Mouse (Mus musculus): Measurements from ENCODE around the gene Zfp933.
"Not testable (repeated sequence)": the region's sequence is repeated elsewhere in the genome, so short reads cannot be mapped to it uniquely, and the experiment has no call there.

The Zfp933 gene

GRCm38 (mm10) chr4:147862051-147862450, 13.9 kb upstream of the Zfp933 start:
- no peak for DNase-seq (ENCODE audit: low spot score)

- DNase-seq (ENCODE audit: low spot score), result no peak
Observed at GRCm38 (mm10) chr4:147850776-147851175, 2.6 kb upstream of the Zfp933 start.

GRCm38 (mm10) chr4:147848584-147848991, 422 bp upstream of the Zfp933 start:
- no peak for DNase-seq (ENCODE audit: low spot score)

GRCm38 (mm10) chr4:147842871-147843270, 5.3 kb downstream of the Zfp933 start:
- no peak for DNase-seq (ENCODE audit: low spot score)

GRCm38 (mm10) chr4:147839282-147839681, 8.9 kb downstream of the Zfp933 start:
- not testable (repeated sequence) for DNase-seq (ENCODE audit: low spot score)

- no peak for DNase-seq (ENCODE audit: low spot score)
Observed at GRCm38 (mm10) chr4:147824389-147824788, 23.8 kb downstream of the Zfp933 start.

GRCm38 (mm10) chr4:147821414-147821813, 26.8 kb downstream of the Zfp933 start:
- not testable (repeated sequence) for DNase-seq (ENCODE audit: low spot score)

GRCm38 (mm10) chr4:147819659-147820058, 28.5 kb downstream of the Zfp933 start:
- not testable (repeated sequence) for DNase-seq (ENCODE audit: low spot score)

- no peak for DNase-seq (ENCODE audit: low spot score)
Observed at GRCm38 (mm10) chr4:147814592-147815167, 33.5 kb downstream of the Zfp933 start.

GRCm38 (mm10) chr4:147813249-147813765, 34.9 kb downstream of the Zfp933 start:
- DNase-seq (ENCODE audit: low spot score), result no peak

- DNase-seq (ENCODE audit: low spot score), result not testable (repeated sequence)
Observed at GRCm38 (mm10) chr4:147809966-147810304, 38.2 kb downstream of the Zfp933 start.

GRCm38 (mm10) chr4:147809292-147809965, 38.7 kb downstream of the Zfp933 start, which contains the start of gene Zfp984:
Zfp984 (minus strand) TSS chr4:147809788.
- peak; percentile 5 for DNase-seq (ENCODE audit: low spot score)

GRCm38 (mm10) chr4:147808483-147808882, 39.7 kb downstream of the Zfp933 start:
- DNase-seq (ENCODE audit: low spot score), result not testable (repeated sequence)

- not testable (repeated sequence) for DNase-seq (ENCODE audit: low spot score)
Observed at GRCm38 (mm10) chr4:147795308-147795707, 52.9 kb downstream of the Zfp933 start.

- not testable (repeated sequence) for DNase-seq (ENCODE audit: low spot score)
Observed at GRCm38 (mm10) chr4:147794026-147794665, 54.0 kb downstream of the Zfp933 start.

GRCm38 (mm10) chr4:147793390-147793916, 54.7 kb downstream of the Zfp933 start:
- DNase-seq (ENCODE audit: low spot score), result not testable (repeated sequence)

- DNase-seq (ENCODE audit: low spot score), result not testable (repeated sequence)
Observed at GRCm38 (mm10) chr4:147791729-147792128, 56.4 kb downstream of the Zfp933 start.

Data from ovary, postnatal 14 days (tissue).